Comparison of ENCODE assay signal across 8 mouse cellular contexts in genomic region chr8:121591178-121592066, GRCm38 (mm10). TPM values are rescaled to one million over a fixed set of nuclear protein-coding genes. Genes with fewer than 3 reads are reported as not detected.
A peak's percentile ranks its signal among the peaks of the same experiment; 100 is the strongest.
DNase-seq lines count a peak whose midpoint lies in the region; ATAC-seq and TF ChIP-seq lines count a peak whose summit lies in the region.

No protein-coding gene starts in this region.

- H3K9me3 ChIP-seq in heart, embryonic 12.5 days (replicated peaks) = no peaks in the 10 kb centered on the region
- H3K9me3 ChIP-seq in kidney, postnatal 0 days (replicated peaks; ENCODE audit: low read length) = no peaks in the 10 kb centered on the region

- H3K27me3 ChIP-seq in heart, embryonic 12.5 days (replicated peaks) = no peaks in the 10 kb centered on the region
- no peaks in the 10 kb centered on the region for H3K27me3 ChIP-seq in kidney, postnatal 0 days (ENCODE audit: insufficient read depth, low read length)
- H3K27me3 ChIP-seq in spleen, adult 2 months (ENCODE audit: control insufficient read depth, insufficient read depth, low read length) = no peaks in the 10 kb centered on the region

- TF ChIP-seq POLR2A in spleen, adult 2 months (IDR thresholded peaks at IDR 0.05; ENCODE audit: low read depth, low read length) = no peak

- peak; percentile 66 for TF ChIP-seq CTCF in kidney, postnatal 0 days (IDR thresholded peaks at IDR 0.05; ENCODE audit: low read depth)
- TF ChIP-seq CTCF in spleen, adult 2 months (IDR thresholded peaks at IDR 0.05; ENCODE audit: extremely low read depth, insufficient read depth, insufficient read length, insufficient replicate concordance) = peak; percentile 24; the same call in 1 of the 2 replicates

- WGBS in heart, embryonic 12.5 days = 15% methylated on average over 20 of the region's 20 CpGs
- 12% methylated on average over 20 of the region's 20 CpGs for WGBS in kidney, postnatal 0 days
- WGBS in spleen, adult 2 months = 19% methylated on average over 20 of the region's 20 CpGs

- H3K9ac ChIP-seq in heart, embryonic 12.5 days = peak overlapping the region; percentile 91
- H3K9ac ChIP-seq in kidney, postnatal 0 days (ENCODE audit: low read depth, low read length) = peak overlapping the region; percentile 95

- H3K4me1 ChIP-seq in heart, embryonic 12.5 days (replicated peaks) = peaks cover 21% of the 10 kb centered on the region
- H3K4me1 ChIP-seq in kidney, postnatal 0 days (replicated peaks; ENCODE audit: insufficient read depth, low read length) = peaks cover 9% of the 10 kb centered on the region
- H3K4me1 ChIP-seq in spleen, adult 2 months (ENCODE audit: control insufficient read depth, insufficient read depth, insufficient read length) = peaks cover 9% of the 10 kb centered on the region; the same call in 1 of the 2 replicates

- H3K36me3 ChIP-seq in heart, embryonic 12.5 days = peaks cover 31% of the 10 kb centered on the region
- peaks cover 21% of the 10 kb centered on the region for H3K36me3 ChIP-seq in kidney, postnatal 0 days (ENCODE audit: insufficient read depth, low read length)
- peaks cover 17% of the 10 kb centered on the region for H3K36me3 ChIP-seq in spleen, adult 2 months (ENCODE audit: control insufficient read depth, insufficient read depth, low read length)

- H3K4me2 ChIP-seq in heart, embryonic 12.5 days = peak overlapping the region; percentile 97
- peak overlapping the region; percentile 97 for H3K4me2 ChIP-seq in kidney, postnatal 0 days (ENCODE audit: low read length)

- ATAC-seq in common myeloid progenitor, adult 5-6 weeks (replicated peaks; ENCODE audit: low read depth, poor library complexity, severe bottlenecking) = peak; percentile 69
- 0 out of 2 replicates have a peak, but pooled peaks have one; percentile 20 for ATAC-seq in heart, embryonic 12.5 days (ENCODE audit: insufficient number of reproducible peaks, low FRiP score)
- ATAC-seq in kidney, postnatal 0 days (replicated peaks; ENCODE audit: low FRiP score, low read depth) = 0 out of 2 replicates have a peak, but pooled peaks have one; percentile 4

- DNase-seq in cerebellum, postnatal 10 days = peak; percentile 60 to 66
- no peak for DNase-seq in cerebellum, adult 11 months
- DNase-seq in kidney, postnatal 0 days (ENCODE audit: low spot score) = peak; percentile 84
- DNase-seq in lung, postnatal 36 days = peak; percentile 78
- peak in 1 of 2 experiments; percentile 40 for DNase-seq in spleen, adult 2 months (ENCODE audit: low read depth in 1 of 2, low spot score in 2 of 2)
- DNase-seq in urinary bladder, adult 2 months (ENCODE audit: low spot score) = no peak

- 0 out of 2 replicates have a peak overlapping the region, but pooled peaks have one; percentile 59 for H3K27ac ChIP-seq in heart, embryonic 12.5 days (ENCODE audit: poor library complexity, severe bottlenecking)
- H3K27ac ChIP-seq in kidney, postnatal 0 days = peak overlapping the region; percentile 84; the same call in 1 of the 2 replicates
- H3K27ac ChIP-seq in spleen, adult 2 months (ENCODE audit: insufficient read depth, low read length) = peak overlapping the region; percentile 83

- peak overlapping the region; percentile 87 for H3K4me3 ChIP-seq in heart, embryonic 12.5 days
- peak overlapping the region; percentile 91 for H3K4me3 ChIP-seq in kidney, postnatal 0 days (replicated peaks; ENCODE audit: low read depth, low read length)
- H3K4me3 ChIP-seq in spleen, adult 2 months (ENCODE audit: extremely low read depth, insufficient read depth, insufficient read length) = peak overlapping the region; percentile 82

RNA-seq across cellular contexts. Expression of gene Map1lc3b, which starts 1.3 kb away (rescaled TPM):
- total RNA-seq in common myeloid progenitor, adult 5-6 weeks (2017) = 86.6 and 91.3 TPM in 2 replicates
- 176 and 182 TPM in 2 replicates for polyA plus RNA-seq in heart, embryonic 12.5 days (2016; fragmentation: Nextera tagmentation; extraction: Ambion mirVana)
- polyA plus RNA-seq in kidney, postnatal 0 days (2015; fragmentation: Nextera tagmentation; extraction: Ambion mirVana) = 281 and 284 TPM in 2 replicates
- polyA plus RNA-seq in spleen, adult 2 months (2012; rRNA removed) = 50.0 and 52.4 TPM in 2 replicates
- 52.4 and 97.9 TPM in 2 replicates for polyA plus RNA-seq in urinary bladder, adult 2 months (2012; rRNA removed)

RNA-seq across cellular contexts. Expression of gene Fbxo31, which starts 12.8 kb away (rescaled TPM):
- total RNA-seq in common myeloid progenitor, adult 5-6 weeks (2017) = 6.8 and 8.8 TPM in 2 replicates
- polyA plus RNA-seq in heart, embryonic 12.5 days (2016; fragmentation: Nextera tagmentation; extraction: Ambion mirVana) = 13.7 and 15.7 TPM in 2 replicates
- polyA plus RNA-seq in kidney, postnatal 0 days (2015; fragmentation: Nextera tagmentation; extraction: Ambion mirVana) = 13.4 and 14.9 TPM in 2 replicates
- 22.5 and 30.2 TPM in 2 replicates for polyA plus RNA-seq in spleen, adult 2 months (2012; rRNA removed)
- 25.6 and 33.8 TPM in 2 replicates for polyA plus RNA-seq in urinary bladder, adult 2 months (2012; rRNA removed)

RNA-seq across cellular contexts. Expression of gene 1700018B08Rik, which starts 47.3 kb away (rescaled TPM):
- not detected in 2 replicates for total RNA-seq in common myeloid progenitor, adult 5-6 weeks (2017)
- polyA plus RNA-seq in heart, embryonic 12.5 days (2016; fragmentation: Nextera tagmentation; extraction: Ambion mirVana) = not detected in 2 replicates
- not detected in 2 replicates for polyA plus RNA-seq in kidney, postnatal 0 days (2015; fragmentation: Nextera tagmentation; extraction: Ambion mirVana)
- not detected in 2 replicates for polyA plus RNA-seq in spleen, adult 2 months (2012; rRNA removed)
- not detected in 2 replicates for polyA plus RNA-seq in urinary bladder, adult 2 months (2012; rRNA removed)

Comparison
In these comparisons a context has a peak if more than half of its experiments do, and no peak if none do; other contexts are left out.
1. DNase-seq: peak in cerebellum, postnatal 10 days (2 of 2), kidney, postnatal 0 days (single experiment) and lung, postnatal 36 days (single experiment); none in cerebellum, adult 11 months (single experiment) and urinary bladder, adult 2 months (single experiment).
2. ATAC-seq: peak in every context shown above with its lines; median percentile 69 in common myeloid progenitor, adult 5-6 weeks; 20 in heart, embryonic 12.5 days; 4 in kidney, postnatal 0 days.
3. Peak in every context shown above with its lines, with median percentiles within 50 percentile points of each other: H3K27ac ChIP-seq and H3K4me3 ChIP-seq.